Mouse (Mus musculus) common myeloid progenitor, adult 5-6 weeks (primary cell): ENCODE data around the gene Orai2. TPM values are rescaled to one million over a fixed set of nuclear protein-coding genes. Genes with fewer than 3 reads are reported as not detected.

Experiments
- ATAC-seq: replicated peaks from 2 replicates; pipeline ENCODE4 v1.8.0; 2016; ENCODE audit warnings: low read depth, mild to moderate bottlenecking, moderate TSS enrichment, inconsistent platforms; ENCODE audit not compliant: poor library complexity, severe bottlenecking
- total RNA-seq: library from RNA; stranded (forward); fragments of 200-1000, 187-1606 nt; gene quantifications from 2 replicates; pipeline ENCODE4 v1.2.3, GENCODE M21; 2017

Gene Orai2
- 26.4 and 33.7 TPM in 2 replicates for total RNA-seq

DNA sequence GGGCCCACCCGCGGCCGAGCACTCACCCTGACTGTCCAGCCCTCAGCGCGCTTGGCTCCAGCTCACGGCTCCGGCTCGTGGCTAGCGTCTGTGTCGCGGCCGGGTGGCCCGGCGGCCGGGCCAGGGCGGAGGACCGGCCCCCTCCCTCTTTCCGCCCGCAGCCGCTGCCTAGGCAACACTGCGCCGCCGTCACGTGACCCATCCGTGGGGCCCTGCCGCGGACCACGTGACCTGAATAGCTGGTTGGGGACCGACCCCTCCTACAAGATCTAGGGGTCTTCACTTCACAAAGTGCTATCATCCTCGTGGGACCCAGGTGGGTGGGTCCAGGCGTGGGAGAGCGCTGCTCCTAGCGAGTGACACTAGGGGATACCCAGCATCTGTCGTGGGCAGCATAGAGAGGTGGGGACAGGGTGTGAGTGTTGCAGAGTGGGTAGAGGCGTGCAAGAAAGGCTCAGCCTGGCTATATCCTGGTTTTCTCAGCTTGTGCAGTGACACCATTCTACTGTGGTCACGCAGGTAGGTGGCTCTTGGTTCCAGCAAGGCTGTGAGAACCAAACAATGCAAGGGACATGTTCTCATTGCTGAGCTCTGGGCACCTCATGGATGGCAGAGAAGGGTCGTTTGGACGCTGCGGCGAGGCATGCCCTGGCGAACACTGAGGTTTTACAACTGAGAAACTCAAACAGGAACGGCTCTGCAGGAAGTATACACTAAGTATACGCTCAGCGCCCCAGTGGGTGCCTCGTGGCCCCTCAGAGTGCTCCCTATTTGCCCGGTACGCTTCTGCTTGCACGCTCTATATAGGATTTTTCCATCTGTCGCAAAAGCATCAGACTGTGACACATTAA, at the start of gene Orai2:
Orai2 (minus strand) TSS at position 202 of the 851 bp plus-strand sequence.
- peak; percentile 50 for ATAC-seq

DNA sequence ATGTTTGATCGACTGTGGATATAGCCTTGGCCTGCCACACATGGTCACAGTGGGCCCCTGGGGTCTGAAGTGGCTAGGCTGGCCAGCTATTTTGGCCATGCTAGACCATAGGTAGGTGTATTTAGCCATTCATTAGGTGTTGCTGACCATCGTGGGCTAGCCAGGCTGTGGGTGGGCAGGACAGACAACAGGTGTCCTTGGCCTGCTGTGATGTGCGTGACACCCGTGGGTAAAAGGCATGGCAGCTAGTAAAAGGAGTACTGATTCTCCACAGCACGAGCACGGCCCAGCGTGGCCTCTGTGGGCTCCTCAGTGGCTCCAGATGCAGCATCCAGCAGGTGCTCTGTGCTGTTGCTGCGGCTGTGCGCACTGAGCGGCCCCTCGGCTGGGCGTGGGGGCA, 48.1 kb upstream of the Orai2 start:
- ATAC-seq: no peak

- ATAC-seq: peak; percentile 83
Observed at GRCm38 (mm10) chr5:136217932-136218381, 47.4 kb upstream of the Orai2 start.

DNA sequence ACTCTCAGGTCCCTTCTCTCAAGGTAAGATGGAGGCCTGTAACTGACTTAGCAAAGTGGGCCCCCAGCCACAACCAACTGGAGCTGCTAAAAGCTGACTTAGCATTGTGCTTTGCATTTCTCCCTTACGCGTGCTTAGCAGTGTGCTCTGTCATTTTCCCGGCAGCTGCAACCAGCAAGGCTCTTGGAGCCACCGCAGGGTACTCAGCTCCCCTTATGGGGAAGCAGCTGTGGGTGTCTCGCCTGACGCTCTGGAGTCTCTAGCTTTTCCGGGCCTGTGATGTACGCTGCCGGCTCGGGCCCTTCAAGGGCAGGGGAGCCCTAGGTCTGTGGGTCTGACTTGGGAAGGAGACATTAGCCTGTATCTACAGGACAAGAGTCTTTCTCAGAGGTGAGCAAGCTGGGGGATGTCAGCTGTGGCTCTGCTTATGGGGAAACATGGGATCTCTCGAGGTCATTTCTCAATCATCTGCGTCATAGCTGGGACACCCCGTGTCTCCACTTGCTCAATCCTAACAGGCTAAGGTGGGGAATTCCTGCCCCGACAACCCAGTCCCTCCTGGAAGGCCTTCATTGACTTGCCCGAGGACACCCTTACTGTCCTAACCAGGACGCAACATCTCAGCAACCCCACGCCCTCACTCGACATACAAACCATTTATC, 46.6 kb upstream of the Orai2 start:
- ATAC-seq: peak; percentile 6; the same call in 1 of the 2 replicates

GRCm38 (mm10) chr5:136215958-136216357, 45.4 kb upstream of the Orai2 start:
- ATAC-seq: no peak

DNA sequence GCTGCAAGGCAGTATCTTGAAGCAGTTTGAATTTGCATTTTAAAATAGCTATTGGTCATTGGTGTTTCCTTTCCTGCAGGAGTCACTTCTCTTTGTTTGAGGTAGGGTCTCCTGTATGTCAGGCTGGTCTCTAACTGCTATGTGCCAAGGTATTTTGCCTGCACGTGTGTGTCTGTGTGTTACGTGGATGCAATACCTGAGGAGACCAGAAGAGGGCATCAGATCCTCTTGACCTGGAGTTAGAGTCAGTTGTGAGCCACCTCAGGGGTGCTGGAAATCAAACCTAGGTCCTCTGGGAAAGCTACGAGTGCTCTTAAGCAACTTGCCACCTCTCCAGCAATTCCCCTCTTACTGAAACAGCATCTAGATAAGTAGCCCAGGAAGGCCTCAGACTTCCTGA, 44.7 kb upstream of the Orai2 start:
- no peak for ATAC-seq

DNA sequence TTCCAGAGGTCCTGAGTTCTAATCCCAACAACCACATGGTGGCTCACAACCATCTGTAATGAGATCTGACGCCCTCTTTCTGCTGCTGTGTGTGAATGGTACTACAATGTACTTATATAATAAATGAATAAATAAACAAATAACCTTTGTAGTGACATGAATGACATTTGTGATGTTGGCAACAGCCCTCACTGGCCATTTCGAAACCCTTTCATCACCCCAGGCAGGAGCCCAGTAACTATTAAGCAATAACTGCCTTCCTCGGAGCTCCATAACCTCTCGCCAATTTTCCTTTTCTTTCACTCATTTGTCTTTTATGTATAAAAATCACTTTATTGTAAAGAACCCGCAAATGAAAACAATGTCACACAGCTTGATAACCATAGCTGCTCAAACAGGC, 43.2 kb upstream of the Orai2 start:
- ATAC-seq: no peak

DNA sequence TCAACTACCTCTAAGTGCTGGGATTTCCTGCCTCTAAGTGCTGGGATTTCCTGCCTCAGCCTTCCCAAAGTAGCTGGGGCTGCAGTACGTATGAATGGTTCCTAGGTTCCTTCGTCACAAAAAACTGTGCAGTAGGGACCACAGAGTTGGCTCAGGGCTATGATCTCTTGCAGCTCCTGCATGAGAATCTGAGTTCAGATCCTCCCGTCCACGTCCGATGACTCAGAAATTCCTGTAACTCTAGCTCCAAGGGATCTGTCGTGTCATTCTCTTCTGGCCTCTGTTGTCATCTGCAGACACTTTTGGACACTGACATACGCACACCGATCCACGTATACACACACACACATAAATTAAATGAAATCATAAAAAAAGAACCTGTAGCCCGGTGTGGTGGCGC, 42.2 kb upstream of the Orai2 start:
- ATAC-seq: no peak

DNA sequence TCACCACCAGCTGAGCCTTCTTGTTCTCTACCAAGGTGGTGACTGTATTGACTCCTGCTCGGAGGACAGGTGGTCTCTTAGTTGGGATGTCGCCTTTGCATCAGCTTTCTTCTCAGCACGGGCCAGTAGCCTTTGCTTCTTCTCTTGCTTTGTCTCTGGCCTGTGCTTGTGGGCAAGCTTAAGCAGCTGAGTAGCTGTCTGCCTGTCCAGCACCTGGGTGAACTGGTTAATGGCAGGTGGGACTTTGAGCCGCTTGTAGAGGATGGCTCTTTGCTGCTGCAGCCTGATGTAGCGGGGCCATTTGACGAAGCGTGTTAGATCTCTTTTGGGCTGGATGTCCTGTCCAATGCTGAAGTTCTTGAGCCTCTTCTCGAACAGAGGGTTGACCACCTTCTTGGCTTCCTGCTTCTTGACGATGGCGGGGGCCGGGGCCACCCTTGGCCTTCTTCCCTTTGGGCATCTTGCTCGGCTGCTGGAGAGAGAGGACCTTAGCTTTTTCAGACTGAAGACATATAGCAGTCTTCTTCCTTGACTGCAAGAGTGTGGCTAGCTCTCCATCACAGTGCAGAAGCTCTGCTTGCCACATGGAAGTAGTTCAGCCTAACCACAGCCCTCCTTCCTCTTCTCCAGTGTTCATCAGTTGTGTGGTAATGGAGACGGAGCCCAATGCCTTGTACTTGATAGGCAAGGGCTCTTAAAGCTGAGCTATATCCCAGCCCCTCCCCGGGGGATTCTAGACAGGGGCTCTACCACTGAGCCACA, 41.0 kb upstream of the Orai2 start:
- peak; percentile 89 for ATAC-seq

DNA sequence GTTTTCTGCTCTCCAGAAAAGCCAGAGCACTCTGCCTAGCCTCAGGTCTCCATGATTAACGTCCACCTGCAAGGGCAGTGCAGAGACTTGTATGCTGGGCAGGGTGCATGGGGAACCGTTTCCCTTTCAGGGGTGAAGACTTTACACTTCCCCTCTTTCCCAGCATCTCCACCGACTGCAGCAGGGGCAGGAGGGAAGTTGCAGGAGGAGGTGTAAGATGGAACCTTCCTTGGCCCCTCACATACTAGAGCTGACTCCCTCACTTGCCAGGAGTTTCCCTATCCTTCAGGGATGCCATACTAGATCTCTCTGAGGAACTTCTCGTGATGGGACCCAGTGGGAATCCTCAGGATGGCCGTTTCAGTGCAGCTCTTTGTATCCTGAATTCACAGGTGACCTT, 40.0 kb upstream of the Orai2 start:
- 0 out of 2 replicates have a peak, but pooled peaks have one; percentile 29 for ATAC-seq

DNA sequence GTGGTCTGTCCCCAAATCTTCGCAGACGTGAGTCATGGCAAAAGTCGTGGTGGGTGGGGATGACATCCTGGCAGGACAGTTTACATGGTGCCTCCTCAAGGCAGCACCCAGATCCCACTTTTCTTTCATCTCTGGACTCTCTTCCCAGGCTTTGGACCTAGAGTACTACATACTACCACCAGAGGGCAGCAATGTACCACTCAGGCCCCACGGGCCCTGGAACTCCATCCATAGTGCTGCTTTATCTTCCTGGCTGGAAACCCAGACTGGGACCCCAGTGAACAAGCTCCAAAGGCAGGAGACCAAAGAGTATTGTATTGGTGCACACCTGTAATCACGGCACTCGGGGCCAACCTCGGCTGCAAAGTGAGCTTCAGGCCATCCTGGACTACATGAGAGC, 31.3 kb upstream of the Orai2 start:
- ATAC-seq: peak; percentile 42

DNA sequence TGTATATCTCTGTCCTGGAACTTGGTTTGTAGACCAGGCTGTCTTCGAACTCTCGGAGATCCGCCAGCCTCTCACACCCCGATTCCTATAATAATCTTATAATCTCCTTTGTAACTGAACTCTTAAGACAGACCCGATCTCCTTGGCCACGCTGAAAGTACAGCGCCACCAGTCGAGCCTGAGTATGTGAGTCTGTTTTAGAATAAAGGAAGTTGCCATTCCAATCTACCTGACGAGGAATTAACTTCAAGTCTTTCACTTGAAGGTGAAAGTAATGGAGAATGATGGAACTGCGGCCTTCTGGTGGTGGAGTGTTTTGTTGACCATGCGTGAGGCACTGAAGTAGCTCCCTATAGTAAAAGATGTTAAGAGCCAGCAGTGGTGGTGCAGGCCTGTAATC, 29.0 kb upstream of the Orai2 start:
- no peak for ATAC-seq

GRCm38 (mm10) chr5:136198474-136199391, 28.2 kb upstream of the Orai2 start, which contains the start of gene Prkrip1:
Gene Prkrip1 (minus strand): TSS chr5:136198963.
- ATAC-seq: peak; percentile 83

DNA sequence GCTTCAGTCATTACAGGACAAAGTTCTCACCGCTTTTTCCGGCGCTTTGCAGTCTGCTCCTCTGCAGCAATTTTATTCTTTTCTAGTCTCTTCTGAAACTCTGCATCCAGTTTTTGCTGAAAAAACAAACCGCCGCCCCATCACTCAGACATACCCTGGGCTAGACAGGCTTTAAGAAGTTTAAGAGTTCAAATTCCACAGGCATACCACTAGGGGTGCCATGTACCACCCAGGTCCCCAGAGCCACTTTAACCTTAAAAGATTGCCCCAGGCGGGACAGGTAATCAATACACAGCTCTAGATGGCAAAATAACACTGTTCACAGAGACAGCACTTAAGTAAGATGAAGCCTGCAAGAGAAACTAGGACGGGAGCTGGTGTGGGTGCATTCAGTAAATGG, 21.4 kb upstream of the Orai2 start:
- peak; percentile 50; the same call in 1 of the 2 replicates for ATAC-seq

DNA sequence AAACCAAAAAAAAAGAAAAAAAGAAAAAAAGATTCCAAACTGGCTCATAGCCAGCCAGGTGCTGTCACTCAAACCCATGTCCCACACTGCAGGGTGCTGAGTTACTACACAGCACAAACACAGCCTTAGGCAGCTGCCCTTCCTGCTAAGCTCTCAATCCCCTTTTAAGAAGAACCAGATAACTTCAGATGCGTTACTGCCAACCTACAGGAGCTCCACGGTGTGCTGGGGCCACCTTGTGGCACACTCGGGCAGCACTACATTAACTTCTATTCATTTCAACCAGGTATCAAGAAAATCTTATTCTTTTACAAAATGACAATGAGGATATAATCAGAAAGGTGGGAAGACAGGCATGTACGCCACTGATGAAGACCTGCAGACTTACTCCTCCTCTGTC, 16.2 kb upstream of the Orai2 start:
- ATAC-seq: peak; percentile 88

GRCm38 (mm10) chr5:136183766-136184165, 13.3 kb upstream of the Orai2 start:
- ATAC-seq: no peak; the same call in 1 of the 2 replicates

- ATAC-seq: peak; percentile 31; the same call in 1 of the 2 replicates
Observed at GRCm38 (mm10) chr5:136182830-136183229, 12.3 kb upstream of the Orai2 start.

DNA sequence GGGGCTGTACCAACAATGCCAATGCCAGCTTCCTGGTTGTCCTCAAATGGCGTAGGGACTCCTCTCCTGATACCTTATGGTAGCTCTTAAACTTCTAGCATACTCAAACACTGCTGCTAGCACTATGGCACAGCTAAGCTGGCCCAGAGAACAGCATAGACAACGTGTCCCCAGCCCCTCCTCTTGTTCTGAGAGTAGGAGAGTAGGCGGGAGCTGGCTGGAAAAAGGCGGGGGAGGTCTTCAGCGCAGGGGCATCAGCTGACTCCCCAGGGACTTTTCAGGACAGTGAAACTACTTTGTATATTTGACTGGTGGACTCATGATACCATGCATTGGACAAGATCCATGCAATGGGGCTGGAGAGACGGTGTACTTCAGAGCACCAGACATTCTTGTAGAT, 11.5 kb upstream of the Orai2 start:
- no peak for ATAC-seq

- no peak for ATAC-seq
Observed at GRCm38 (mm10) chr5:136181197-136181596, 10.7 kb upstream of the Orai2 start.
